Mouse (Mus musculus): ENCODE measurements around the gene Ugt1a9.

GRCm38 (mm10) chr1:88260114-88260513, 189.5 kb downstream of the Ugt1a9 start:
- TF ChIP-seq CTCF (IDR thresholded peaks at IDR 0.05; ENCODE audit: low read depth): peak; percentile 24; the same call in 1 of the 2 replicates
- TF ChIP-seq EP300 (IDR thresholded peaks at IDR 0.05; ENCODE audit: low read depth): no peak
